Mouse (Mus musculus) mouse trophoblast stem cell (cell line): ENCODE data around the gene Itprip.

Source experiments
- in situ Hi-C, 2 experiments: fragments of 300-500 bp; cut with MseI, MboI; formaldehyde crosslinking; loops; 2 replicates in 1 of 2; 3 replicates in 1 of 2; pipeline ENCODE4 v1.15.1; 2025

Gene Itprip

GRCm38 (mm10) chr19:47886617-47887016 is 32.5 kb downstream of the Itprip start:
- in situ Hi-C loops = no loop called here

- in situ Hi-C loops = no loop called here
Measured at GRCm38 (mm10) chr19:47885886-47886285, 33.2 kb downstream of the Itprip start.

GRCm38 (mm10) chr19:47885191-47885743 is 33.8 kb downstream of the Itprip start:
- in situ Hi-C loops = no loop called here

- in situ Hi-C loops = loop anchor here (5.0 kb wide), 2 partner anchors 43 to 48 kb away; no protein-coding TSS in a partner anchor
Measured at GRCm38 (mm10) chr19:47884296-47885085, 34.6 kb downstream of the Itprip start.

- in situ Hi-C loops = loop anchor here (5.0 kb wide), 2 partner anchors 44 to 49 kb away; no protein-coding TSS in a partner anchor
Measured at GRCm38 (mm10) chr19:47882882-47883254, 36.2 kb downstream of the Itprip start.

- in situ Hi-C loops = loop anchor here (5.0 kb wide), 2 partner anchors 45 to 50 kb away; no protein-coding TSS in a partner anchor
Measured at GRCm38 (mm10) chr19:47882151-47882881, 36.8 kb downstream of the Itprip start.

- in situ Hi-C loops = loop anchor here (5.0 kb wide), 2 partner anchors 46 to 51 kb away; no protein-coding TSS in a partner anchor
Measured at GRCm38 (mm10) chr19:47881538-47881937, 37.6 kb downstream of the Itprip start.

- in situ Hi-C loops = no loop called here
Measured at GRCm38 (mm10) chr19:47876252-47876651, 42.8 kb downstream of the Itprip start.

GRCm38 (mm10) chr19:47871515-47871914 is 47.6 kb downstream of the Itprip start:
- in situ Hi-C loops = no loop called here

- in situ Hi-C loops = no loop called here
Measured at GRCm38 (mm10) chr19:47870102-47870666, 48.9 kb downstream of the Itprip start.

GRCm38 (mm10) chr19:47869516-47869915 is 49.6 kb downstream of the Itprip start:
- in situ Hi-C loops = no loop called here

GRCm38 (mm10) chr19:47868951-47869350 is 50.1 kb downstream of the Itprip start:
- in situ Hi-C loops = no loop called here

- in situ Hi-C loops = no loop called here
Measured at GRCm38 (mm10) chr19:47867628-47868175, 51.4 kb downstream of the Itprip start.

GRCm38 (mm10) chr19:47865353-47865947 is 53.6 kb downstream of the Itprip start, which contains the start of gene Gsto2:
Gene Gsto2 (plus strand): TSS chr19:47865534.
- in situ Hi-C loops = no loop called here

GRCm38 (mm10) chr19:47864721-47865120 is 54.4 kb downstream of the Itprip start:
- in situ Hi-C loops = no loop called here

- in situ Hi-C loops = no loop called here
Measured at GRCm38 (mm10) chr19:47864051-47864450, 55.0 kb downstream of the Itprip start.

- in situ Hi-C loops = no loop called here
Measured at GRCm38 (mm10) chr19:47862581-47862980, 56.5 kb downstream of the Itprip start.

- in situ Hi-C loops = no loop called here
Measured at GRCm38 (mm10) chr19:47859180-47859579, 59.9 kb downstream of the Itprip start.

GRCm38 (mm10) chr19:47857957-47858942 is 60.8 kb downstream of the Itprip start:
- in situ Hi-C loops = no loop called here
